Comparison of ENCODE assay signal across 20 mouse cellular contexts in genomic region chr6:122357089-122357488, GRCm38 (mm10). TPM values are rescaled to one million over a fixed set of nuclear protein-coding genes. Genes with fewer than 3 reads are reported as not detected.
A peak's percentile ranks its signal among the peaks of the same experiment; 100 is the strongest.
DNase-seq lines count a peak whose midpoint lies in the region; ATAC-seq and TF ChIP-seq lines count a peak whose summit lies in the region.
"Had no signal": no experiment of that assay in that cellular context is flagged by ENCODE, and none has a peak within 500 bp of the region (broad histone marks: within the 10 kb centered on the region; RNA-seq: fewer than 3 reads in every experiment).

No protein-coding gene starts in this region.

- ATAC-seq in intestine, embryonic 15.5 days = 0 out of 2 replicates have a peak, but pooled peaks have one; percentile 43
- peak; percentile 50; the same call in 1 of the 2 replicates for ATAC-seq in intestine, embryonic 16.5 days
- peak; percentile 88 for ATAC-seq in intestine, postnatal 0 days
- ATAC-seq: activated CD4-positive, CD25-positive, alpha-beta regulatory T cell, adult 4 months; CD4-positive, CD25-positive, alpha-beta regulatory T cell, adult 4 months; Patski had no signal

- DNase-seq in frontal cortex, adult 2 months (ENCODE audit: extremely low spot score in 1 of 2, low spot score in 1 of 2) = no peak
- no peak for DNase-seq in kidney, adult 11 months
- no peak for DNase-seq in lung, postnatal 36 days
- DNase-seq: adrenal gland, adult 2 months; adrenal gland, adult 8-10 months; adrenal gland, postnatal 10 days; adrenal gland, postnatal 14 days; adrenal gland, postnatal 25 days; adrenal gland, postnatal 36 days; B cell, adult 2 months; cerebellum, adult 11 months; cerebellum, adult 11-12 months; cerebellum, adult 18-20 months had no signal

- TF ChIP-seq CTCF in intestine, postnatal 0 days (IDR thresholded peaks at IDR 0.05; ENCODE audit: low read depth) = no peak

- no peak overlapping the region for H3K4me3 ChIP-seq in intestine, embryonic 15.5 days (replicated peaks)
- H3K4me3 ChIP-seq in intestine, embryonic 16.5 days (ENCODE audit: low read length) = no peak overlapping the region
- H3K4me3 ChIP-seq in intestine, postnatal 0 days (ENCODE audit: low read depth, low read length) = no peak overlapping the region

- no peak overlapping the region for H3K4me2 ChIP-seq in intestine, embryonic 15.5 days (replicated peaks)
- no peak overlapping the region for H3K4me2 ChIP-seq in intestine, embryonic 16.5 days (ENCODE audit: low read depth, low read length)
- H3K4me2 ChIP-seq in intestine, postnatal 0 days (replicated peaks; ENCODE audit: low read depth) = no peak overlapping the region

- no peaks in the 10 kb centered on the region for H3K4me1 ChIP-seq in intestine, embryonic 15.5 days (replicated peaks)
- H3K4me1 ChIP-seq in intestine, embryonic 16.5 days (ENCODE audit: control insufficient read depth, insufficient read depth, low read length) = no peaks in the 10 kb centered on the region
- H3K4me1 ChIP-seq in intestine, postnatal 0 days (replicated peaks; ENCODE audit: control insufficient read depth, insufficient read depth, low read length) = no peaks in the 10 kb centered on the region

- H3K9ac ChIP-seq in intestine, embryonic 15.5 days = no peak overlapping the region
- no peak overlapping the region for H3K9ac ChIP-seq in intestine, embryonic 16.5 days (ENCODE audit: low read depth, low read length)
- no peak overlapping the region for H3K9ac ChIP-seq in intestine, postnatal 0 days (ENCODE audit: low read depth, low read length)

- H3K27ac ChIP-seq in intestine, embryonic 15.5 days = no peak overlapping the region
- H3K27ac ChIP-seq in intestine, embryonic 16.5 days (ENCODE audit: low read length) = no peak overlapping the region
- H3K27ac ChIP-seq in intestine, postnatal 0 days (ENCODE audit: low read depth, low read length) = no peak overlapping the region

- no peaks in the 10 kb centered on the region for H3K36me3 ChIP-seq in intestine, embryonic 15.5 days
- no peaks in the 10 kb centered on the region for H3K36me3 ChIP-seq in intestine, embryonic 16.5 days (ENCODE audit: control insufficient read depth, insufficient read depth, low read length)
- H3K36me3 ChIP-seq in intestine, postnatal 0 days (ENCODE audit: control insufficient read depth, insufficient read depth) = no peaks in the 10 kb centered on the region
- H3K36me3 ChIP-seq: G1E had no signal

- H3K9me3 ChIP-seq in intestine, embryonic 15.5 days = no peaks in the 10 kb centered on the region
- no peaks in the 10 kb centered on the region for H3K9me3 ChIP-seq in intestine, embryonic 16.5 days (ENCODE audit: control insufficient read depth, low read length)
- no peaks in the 10 kb centered on the region for H3K9me3 ChIP-seq in intestine, postnatal 0 days (ENCODE audit: control insufficient read depth)
- H3K9me3 ChIP-seq: G1E had no signal

- 84% methylated on average over 1 of the region's 1 CpGs for WGBS in intestine, embryonic 15.5 days
- 58% methylated on average over 1 of the region's 1 CpGs for WGBS in intestine, embryonic 16.5 days
- WGBS in intestine, postnatal 0 days = 50% methylated on average over 1 of the region's 1 CpGs

- no peaks in the 10 kb centered on the region for H3K27me3 ChIP-seq in intestine, embryonic 15.5 days (replicated peaks)
- no peaks in the 10 kb centered on the region for H3K27me3 ChIP-seq in intestine, embryonic 16.5 days (replicated peaks; ENCODE audit: control insufficient read depth, insufficient read depth, low read length)
- H3K27me3 ChIP-seq in intestine, postnatal 0 days (replicated peaks; ENCODE audit: control insufficient read depth, insufficient read depth, low read length) = no peaks in the 10 kb centered on the region

RNA-seq across cellular contexts. Expression of gene Phc1, which starts 16.7 kb away (rescaled TPM):
- 9.3 and 10.1 TPM in 2 replicates for polyA plus RNA-seq in intestine, embryonic 15.5 days (2015; fragmentation: Nextera tagmentation; extraction: Ambion mirVana)
- 7.2 and 7.4 TPM in 2 replicates for polyA plus RNA-seq in intestine, embryonic 16.5 days (2015; fragmentation: Nextera tagmentation; extraction: Ambion mirVana)
- 3.3 and 3.5 TPM in 2 replicates for polyA plus RNA-seq in intestine, postnatal 0 days (2015; fragmentation: Nextera tagmentation; extraction: Ambion mirVana)
- 60.0 and 65.4 TPM in 2 replicates for polyA plus RNA-seq in frontal cortex, adult 2 months (2012; rRNA removed)

RNA-seq across cellular contexts. Expression of gene M6pr, which starts 48.6 kb away (rescaled TPM):
- 132 and 134 TPM in 2 replicates for polyA plus RNA-seq in intestine, embryonic 15.5 days (2015; fragmentation: Nextera tagmentation; extraction: Ambion mirVana)
- 142 and 147 TPM in 2 replicates for polyA plus RNA-seq in intestine, embryonic 16.5 days (2015; fragmentation: Nextera tagmentation; extraction: Ambion mirVana)
- 91.7 and 92.2 TPM in 2 replicates for polyA plus RNA-seq in intestine, postnatal 0 days (2015; fragmentation: Nextera tagmentation; extraction: Ambion mirVana)
- 71.2 and 75.4 TPM in 2 replicates for polyA plus RNA-seq in frontal cortex, adult 2 months (2012; rRNA removed)
